Mouse (Mus musculus): ENCODE data around the gene Ntrk1. TPM values are rescaled to one million over a fixed set of nuclear protein-coding genes. Genes with fewer than 3 reads are reported as not detected.

Ntrk1 gene
- polyA plus RNA-seq, 1 experiment, result not detected

- H3K4me2 ChIP-seq (ENCODE audit: low read depth), result peak overlapping the region; percentile 61
- H3ac ChIP-seq (ENCODE audit: control insufficient read depth, insufficient read length), result no peak overlapping the region
- TF ChIP-seq REST (IDR thresholded peaks at IDR 0.05; ENCODE audit: insufficient read depth, insufficient read length), result no peak
- no peak for TF ChIP-seq POLR2A (IDR thresholded peaks at IDR 0.05; ENCODE audit: insufficient read length, low read depth)
- TF ChIP-seq E2F4 (IDR thresholded peaks at IDR 0.05; ENCODE audit: insufficient read depth), result no peak
- no peak for TF ChIP-seq MYOD1 (IDR thresholded peaks at IDR 0.05; ENCODE audit: control insufficient read depth in 1 of 3, insufficient read length in 2 of 3, low read depth in 2 of 3)
- TF ChIP-seq TCF12 (IDR thresholded peaks at IDR 0.05; ENCODE audit: insufficient read depth, poor library complexity, severe bottlenecking), result no peak
- no peaks in the 10 kb centered on the region for H3K27me3 ChIP-seq (ENCODE audit: control insufficient read depth, insufficient read depth, insufficient read length)
- H3K36me3 ChIP-seq (ENCODE audit: control insufficient read depth, insufficient read depth), result no peaks in the 10 kb centered on the region
- H3K4me3 ChIP-seq, result no peak overlapping the region
- H3K79me2 ChIP-seq (ENCODE audit: control insufficient read depth, insufficient read depth), result no peaks in the 10 kb centered on the region
Measured at GRCm38 (mm10) chr3:87763683-87764289, 31.2 kb downstream of the Ntrk1 start.

GRCm38 (mm10) chr3:87763202-87763601, 31.8 kb downstream of the Ntrk1 start:
- no peak for TF ChIP-seq MAX (IDR thresholded peaks at IDR 0.05; ENCODE audit: low read depth)
- no peak for TF ChIP-seq REST (IDR thresholded peaks at IDR 0.05; ENCODE audit: insufficient read depth, insufficient read length)
- no peak for TF ChIP-seq POLR2AphosphoS2 (IDR thresholded peaks at IDR 0.05; ENCODE audit: insufficient read length, low read depth)
- no peak for TF ChIP-seq SRF (IDR thresholded peaks at IDR 0.05; ENCODE audit: control insufficient read depth, insufficient read length, low read depth)
- TF ChIP-seq USF1 (IDR thresholded peaks at IDR 0.05; ENCODE audit: low read depth), result no peak
- TF ChIP-seq TCF3 (IDR thresholded peaks at IDR 0.05; ENCODE audit: insufficient read length, low read depth), result no peak
- TF ChIP-seq MYOD1 (IDR thresholded peaks at IDR 0.05; ENCODE audit: control insufficient read depth in 1 of 3, insufficient read length in 2 of 3, low read depth in 2 of 3), result no peak
- TF ChIP-seq MYOG (IDR thresholded peaks at IDR 0.05; ENCODE audit: control insufficient read depth in 1 of 3, insufficient read depth in 1 of 3, insufficient read length in 2 of 3, low read depth in 2 of 3), result no peak
- TF ChIP-seq E2F4 (IDR thresholded peaks at IDR 0.05; ENCODE audit: insufficient read depth), result no peak
- no peak for TF ChIP-seq TCF12 (IDR thresholded peaks at IDR 0.05; ENCODE audit: insufficient read depth, poor library complexity, severe bottlenecking)
- no peak for TF ChIP-seq CEBPB (IDR thresholded peaks at IDR 0.05; ENCODE audit: insufficient read depth, poor library complexity, severe bottlenecking)
- no peak for TF ChIP-seq POLR2A (IDR thresholded peaks at IDR 0.05; ENCODE audit: insufficient read length, low read depth)
- H3K79me2 ChIP-seq (ENCODE audit: control insufficient read depth, insufficient read depth), result no peaks in the 10 kb centered on the region
- H3K27me3 ChIP-seq (ENCODE audit: control insufficient read depth, insufficient read depth, insufficient read length), result no peaks in the 10 kb centered on the region
- H3ac ChIP-seq (ENCODE audit: control insufficient read depth, insufficient read length), result no peak overlapping the region
- H3K4me2 ChIP-seq (ENCODE audit: low read depth), result no peak overlapping the region
- no peaks in the 10 kb centered on the region for H3K36me3 ChIP-seq (ENCODE audit: control insufficient read depth, insufficient read depth)
- no peak overlapping the region for H3K4me3 ChIP-seq

DNA sequence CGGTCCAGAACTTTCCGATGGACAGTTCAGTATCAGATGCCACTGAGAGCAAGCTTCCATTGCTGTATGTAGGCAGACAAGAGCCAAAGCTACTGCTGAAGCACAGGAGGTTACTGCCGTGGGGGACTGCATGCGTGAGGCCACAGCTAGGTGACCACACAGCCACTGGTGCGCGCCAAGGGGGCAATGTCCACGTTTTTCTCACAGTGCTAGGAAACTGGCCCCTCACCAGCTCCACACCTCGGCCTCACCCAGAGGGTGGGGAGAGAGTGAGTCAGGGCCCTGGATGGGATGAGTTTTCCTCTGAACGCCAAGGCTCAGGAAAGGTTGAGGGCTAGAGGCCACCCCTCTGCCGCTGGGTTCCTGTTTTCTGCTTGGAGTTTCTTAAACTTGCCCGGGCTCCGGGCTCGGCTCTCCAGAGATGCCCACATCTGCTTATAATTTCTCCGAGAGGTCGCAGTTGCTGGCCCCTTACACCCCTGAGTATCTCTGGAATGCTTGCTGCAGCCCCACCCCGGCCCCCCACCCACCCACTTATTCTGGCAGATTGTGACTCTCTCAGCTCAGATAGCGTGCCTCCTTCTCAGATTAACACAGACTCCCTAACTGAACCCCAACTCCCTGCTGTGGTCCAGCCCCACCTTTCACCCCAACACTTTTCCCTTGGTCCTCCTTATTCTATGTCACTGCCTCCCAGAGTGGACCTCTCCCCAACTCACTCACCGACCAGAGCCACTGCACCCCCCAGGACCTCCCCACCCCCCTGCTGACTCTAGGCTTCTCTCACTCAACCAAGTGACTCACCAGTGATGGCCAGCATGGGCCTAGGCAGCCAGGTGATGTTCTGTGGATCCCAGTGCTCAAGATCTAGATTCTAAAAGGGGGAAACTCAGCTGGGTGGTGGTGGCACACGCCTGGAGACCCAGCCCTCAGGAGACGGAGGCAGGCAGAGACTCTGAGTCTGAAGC, 33.3 kb downstream of the Ntrk1 start:
- TF ChIP-seq REST (IDR thresholded peaks at IDR 0.05; ENCODE audit: insufficient read depth, insufficient read length) (no peak), MYOD1 (IDR thresholded peaks at IDR 0.05; ENCODE audit: control insufficient read depth in 1 of 3, insufficient read length in 2 of 3, low read depth in 2 of 3) (no peak), SRF (IDR thresholded peaks at IDR 0.05; ENCODE audit: control insufficient read depth, insufficient read length, low read depth) (no peak), E2F4 (IDR thresholded peaks at IDR 0.05; ENCODE audit: insufficient read depth) (no peak), POLR2AphosphoS2 (IDR thresholded peaks at IDR 0.05; ENCODE audit: insufficient read length, low read depth) (no peak), MYOG (IDR thresholded peaks at IDR 0.05; ENCODE audit: control insufficient read depth in 1 of 3, insufficient read depth in 1 of 3, insufficient read length in 2 of 3, low read depth in 2 of 3) (no peak), CEBPB (IDR thresholded peaks at IDR 0.05; ENCODE audit: insufficient read depth, poor library complexity, severe bottlenecking) (no peak), TCF12 (IDR thresholded peaks at IDR 0.05; ENCODE audit: insufficient read depth, poor library complexity, severe bottlenecking) (no peak), MAX (IDR thresholded peaks at IDR 0.05; ENCODE audit: low read depth) (no peak), TCF3 (IDR thresholded peaks at IDR 0.05; ENCODE audit: insufficient read length, low read depth) (no peak), POLR2A (IDR thresholded peaks at IDR 0.05; ENCODE audit: insufficient read length, low read depth) (no peak), USF1 (IDR thresholded peaks at IDR 0.05; ENCODE audit: low read depth) (no peak)
- Histone ChIP-seq H3ac (ENCODE audit: control insufficient read depth, insufficient read length) (no peak overlapping the region), H3K79me2 (ENCODE audit: control insufficient read depth, insufficient read depth) (no peaks in the 10 kb centered on the region), H3K27me3 (ENCODE audit: control insufficient read depth, insufficient read depth, insufficient read length) (no peaks in the 10 kb centered on the region), H3K4me2 (ENCODE audit: low read depth) (no peak overlapping the region), H3K36me3 (ENCODE audit: control insufficient read depth, insufficient read depth) (no peaks in the 10 kb centered on the region), H3K4me3 (no peak overlapping the region)

DNA sequence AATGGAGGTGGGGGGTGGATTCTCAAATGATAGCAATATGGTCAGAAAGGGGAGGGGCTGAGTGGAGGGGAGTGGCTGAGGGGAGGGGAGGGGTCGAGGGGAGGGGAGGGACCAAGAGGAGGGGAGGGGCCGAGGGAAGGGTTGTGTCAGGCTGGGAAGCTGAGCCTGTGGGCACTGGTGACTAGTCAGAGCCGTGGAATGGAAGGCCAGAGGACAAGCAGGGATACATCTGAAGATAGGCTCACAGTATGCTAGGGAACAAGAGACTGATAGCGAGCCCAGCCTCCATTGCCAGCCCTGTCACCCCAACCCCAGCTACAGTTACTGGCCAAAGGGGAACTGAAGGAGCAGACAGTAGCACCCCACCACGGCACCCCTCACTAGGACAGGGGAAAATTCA, 36.3 kb downstream of the Ntrk1 start:
- peak overlapping the region; percentile 2 for H3ac ChIP-seq (ENCODE audit: control insufficient read depth, insufficient read length)
- H3K36me3 ChIP-seq (ENCODE audit: control insufficient read depth, insufficient read depth), result no peaks in the 10 kb centered on the region
- TF ChIP-seq REST (IDR thresholded peaks at IDR 0.05; ENCODE audit: insufficient read depth, insufficient read length), result no peak
- TF ChIP-seq POLR2AphosphoS2 (IDR thresholded peaks at IDR 0.05; ENCODE audit: insufficient read length, low read depth), result no peak
- TF ChIP-seq POLR2A (IDR thresholded peaks at IDR 0.05; ENCODE audit: insufficient read length, low read depth), result no peak
- TF ChIP-seq E2F4 (IDR thresholded peaks at IDR 0.05; ENCODE audit: insufficient read depth), result no peak
- TF ChIP-seq MYOG (IDR thresholded peaks at IDR 0.05; ENCODE audit: control insufficient read depth in 1 of 3, insufficient read depth in 1 of 3, insufficient read length in 2 of 3, low read depth in 2 of 3), result no peak
- no peak for TF ChIP-seq MAX (IDR thresholded peaks at IDR 0.05; ENCODE audit: low read depth)
- no peak for TF ChIP-seq CEBPB (IDR thresholded peaks at IDR 0.05; ENCODE audit: insufficient read depth, poor library complexity, severe bottlenecking)
- TF ChIP-seq TCF12 (IDR thresholded peaks at IDR 0.05; ENCODE audit: insufficient read depth, poor library complexity, severe bottlenecking), result no peak
- no peak for TF ChIP-seq SRF (IDR thresholded peaks at IDR 0.05; ENCODE audit: control insufficient read depth, insufficient read length, low read depth)
- TF ChIP-seq MYOD1 (IDR thresholded peaks at IDR 0.05; ENCODE audit: control insufficient read depth in 1 of 3, insufficient read length in 2 of 3, low read depth in 2 of 3), result no peak
- TF ChIP-seq USF1 (IDR thresholded peaks at IDR 0.05; ENCODE audit: low read depth), result no peak
- TF ChIP-seq TCF3 (IDR thresholded peaks at IDR 0.05; ENCODE audit: insufficient read length, low read depth), result no peak
- H3K4me3 ChIP-seq, result no peak overlapping the region
- no peaks in the 10 kb centered on the region for H3K79me2 ChIP-seq (ENCODE audit: control insufficient read depth, insufficient read depth)
- H3K27me3 ChIP-seq (ENCODE audit: control insufficient read depth, insufficient read depth, insufficient read length), result peaks cover 2% of the 10 kb centered on the region
- H3K4me2 ChIP-seq (ENCODE audit: low read depth), result peak overlapping the region; percentile 34
